ENCODE assay signal across 8 mouse cellular contexts in the genomic region with DNA sequence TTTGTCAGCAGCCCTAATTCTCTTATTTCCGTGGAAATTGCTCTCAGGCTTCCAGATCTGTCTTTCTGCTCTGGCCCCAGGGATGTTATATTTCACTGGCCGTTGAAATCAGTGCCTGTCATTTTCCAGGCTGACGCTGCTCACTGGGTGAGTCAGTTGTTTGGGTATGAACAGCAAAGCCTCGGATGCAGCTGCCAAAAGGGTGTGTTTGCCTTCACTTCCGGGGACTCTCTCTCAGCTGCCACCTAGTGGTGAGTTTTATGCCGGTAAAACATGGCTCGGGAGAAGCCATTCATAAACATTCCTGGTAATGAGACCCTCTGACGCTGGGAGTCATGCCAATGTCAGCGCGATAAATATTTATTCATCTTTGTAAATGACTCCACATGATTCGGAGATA.
DNase-seq lines count a peak whose midpoint lies in the region; ATAC-seq lines count a peak whose summit lies in the region.

No protein-coding gene starts in this region.

- WGBS in intestine, embryonic 14.5 days: 5% methylated on average over 11 of the region's 11 CpGs

- H3K4me1 ChIP-seq in intestine, embryonic 14.5 days (replicated peaks; ENCODE audit: control insufficient read depth, insufficient read depth, low read length): peaks cover 6% of the 10 kb centered on the region; the same call in 1 of the 2 replicates

- H3K27ac ChIP-seq in intestine, embryonic 14.5 days (ENCODE audit: low read depth): peak overlapping the region; percentile 41; the same call in 1 of the 2 replicates

- intact Hi-C loops in gastrocnemius, postnatal 36 days (cut with DNase I): loop anchor here (10.0 kb wide), 1 partner anchor 251 kb away; a partner anchor contains a TSS
- intact Hi-C loops in left cerebral cortex, postnatal 10 days (cut with DNase I): loop anchor here (1.0 to 10.0 kb wide), 3 partner anchors 273 to 419 kb away; a partner anchor contains a TSS

- no peak overlapping the region for H3K9ac ChIP-seq in intestine, embryonic 14.5 days (ENCODE audit: low read length)

- no peaks in the 10 kb centered on the region for H3K9me3 ChIP-seq in intestine, embryonic 14.5 days (ENCODE audit: control insufficient read depth, low read length)

- peak overlapping the region; percentile 45 for H3K4me2 ChIP-seq in intestine, embryonic 14.5 days (ENCODE audit: low read length)

- H3K36me3 ChIP-seq in intestine, embryonic 14.5 days (ENCODE audit: control insufficient read depth, insufficient read depth, low read length): no peaks in the 10 kb centered on the region

- H3K4me3 ChIP-seq in intestine, embryonic 14.5 days (ENCODE audit: low read depth, low read length): peak overlapping the region; percentile 8; the same call in 1 of the 2 replicates

- peak; percentile 72 to 73 for DNase-seq in adrenal gland, adult 18-20 months (ENCODE audit: low spot score in 2 of 2)
- DNase-seq in embryo, embryonic 10.5 days (ENCODE audit: low spot score): peak; percentile 89
- DNase-seq in gastrocnemius, postnatal 36 days: peak; percentile 53 to 81
- peak; percentile 88 for DNase-seq in intestine, embryonic 14.5 days (ENCODE audit: low spot score)
- DNase-seq in left cerebral cortex, postnatal 10 days (ENCODE audit: extremely low spot score in 1 of 2, low spot score in 2 of 2): peak; percentile 89 to 90
- DNase-seq in right cerebral cortex, postnatal 14 days: peak; percentile 81
- peak; percentile 71 for DNase-seq in yolk sac, embryonic 10.5 days (ENCODE audit: low spot score)

- H3K27me3 ChIP-seq in intestine, embryonic 14.5 days (replicated peaks; ENCODE audit: control insufficient read depth, insufficient read depth, low read length): no peaks in the 10 kb centered on the region

- peak; percentile 79 for ATAC-seq in intestine, embryonic 14.5 days (replicated peaks; ENCODE audit: low FRiP score, low TSS enrichment, low read depth)
- ATAC-seq in megakaryocyte-erythroid progenitor cell, adult 5-6 weeks (replicated peaks; ENCODE audit: low FRiP score, low TSS enrichment, poor library complexity, severe bottlenecking): peak; percentile 86

Comparison
In these comparisons a context has a peak if more than half of its experiments do, and no peak if none do; other contexts are left out.
1. Peak in every context shown above with its lines: DNase-seq, ATAC-seq, H3K4me3 ChIP-seq and H3K27ac ChIP-seq.